Mouse (Mus musculus): ENCODE measurements at regions not wholly inside any gene's neighbourhood (a gene's known extent, or its start where the extent isn't known, plus 50 kb on each side); places are given as distances from the start of the nearest gene placed in this dataset.

DNA sequence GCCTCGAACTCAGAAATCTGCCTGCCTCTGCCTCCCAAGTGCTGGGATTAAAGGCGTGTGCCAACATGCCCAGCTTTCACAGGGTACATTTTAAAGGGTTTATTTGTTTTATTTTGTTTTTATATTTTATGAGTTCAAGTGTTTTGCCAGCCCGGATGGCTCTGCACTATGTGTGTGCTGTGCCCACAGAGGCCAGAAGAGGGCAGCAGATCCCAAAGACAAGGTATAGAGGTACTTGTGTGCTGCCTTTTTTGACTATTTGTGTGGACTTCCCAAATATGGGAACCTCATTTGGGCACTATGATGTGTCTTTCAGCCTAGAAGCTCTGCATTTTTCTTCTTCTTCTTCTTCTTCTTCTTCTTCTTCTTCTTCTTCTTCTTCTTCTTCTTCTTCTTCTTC is 176.4 kb upstream of the Azi2 start:
- DNase-seq = no peak

- no peak for DNase-seq
These were observed 177.0 kb upstream of the Azi2 start for GRCm38 (mm10) chr9:117863318-117863717.

DNA sequence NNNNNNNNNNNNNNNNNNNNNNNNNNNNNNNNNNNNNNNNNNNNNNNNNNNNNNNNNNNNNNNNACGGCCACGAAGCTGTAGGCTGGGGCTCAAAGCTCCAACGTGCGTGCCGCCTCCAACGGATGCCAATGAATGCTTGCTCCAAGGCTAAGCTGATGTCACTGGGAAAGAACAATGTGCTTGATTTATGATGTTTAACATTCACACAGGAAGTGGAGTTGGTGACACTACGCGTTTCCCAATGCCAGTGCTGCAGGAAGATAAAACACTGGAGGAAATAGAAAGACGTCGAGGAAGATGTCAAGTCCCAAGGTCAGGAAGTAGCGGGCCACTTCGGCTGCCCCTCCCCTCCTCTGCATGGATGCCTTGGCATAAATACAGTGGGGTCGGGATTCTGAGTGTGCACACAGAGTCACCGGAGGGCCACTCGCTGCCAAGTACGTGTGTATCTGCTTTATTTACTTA is 180.7 kb upstream of the Azi2 start:
- no peak for DNase-seq

GRCm38 (mm10) chr9:117843531-117843930 is 196.8 kb upstream of the Azi2 start:
- DNase-seq = no peak

GRCm38 (mm10) chr9:117836696-117837380 is 203.5 kb upstream of the Azi2 start:
- DNase-seq = no peak

DNA sequence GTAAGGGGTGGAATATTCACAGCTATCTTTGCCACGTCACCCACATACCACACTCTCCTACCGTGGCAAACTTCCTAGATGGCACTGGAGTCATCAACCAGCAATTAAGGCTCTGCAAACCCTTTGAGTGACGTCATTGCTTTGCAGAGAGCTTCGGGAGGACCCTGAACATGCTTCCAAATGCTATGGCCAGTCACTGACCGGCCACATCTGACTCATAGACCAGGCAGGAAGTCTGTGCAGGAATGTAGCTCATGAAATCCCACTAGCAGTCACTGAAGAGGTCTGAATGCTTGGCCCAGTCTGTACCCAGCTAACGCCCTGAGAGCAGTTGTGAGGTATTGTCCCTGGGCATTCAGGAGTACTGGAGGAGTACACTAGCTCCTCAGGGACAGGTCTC is 203.9 kb upstream of the Rbms3 start:
- no peak for DNase-seq

DNA sequence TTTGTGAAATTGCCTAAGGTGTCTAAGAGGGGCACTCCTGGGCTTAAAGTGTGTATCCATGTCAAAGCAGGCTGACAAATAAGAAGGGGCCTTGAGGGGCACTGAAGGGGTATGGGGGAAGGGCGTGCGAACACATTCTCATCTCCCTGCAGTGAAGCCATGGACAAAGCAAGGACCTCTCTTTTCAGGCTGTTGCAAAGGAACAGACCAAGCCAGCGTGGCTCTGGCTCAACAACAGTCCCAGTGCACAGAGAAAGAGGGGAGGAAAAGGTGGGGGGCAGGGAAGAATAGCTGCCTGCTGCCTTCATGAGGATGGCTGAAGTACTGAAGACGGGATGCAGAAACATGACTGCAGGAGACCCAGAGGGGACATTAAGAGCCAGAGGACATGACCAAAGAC is 184.9 kb upstream of the Rbms3 start:
- no peak for DNase-seq

DNA sequence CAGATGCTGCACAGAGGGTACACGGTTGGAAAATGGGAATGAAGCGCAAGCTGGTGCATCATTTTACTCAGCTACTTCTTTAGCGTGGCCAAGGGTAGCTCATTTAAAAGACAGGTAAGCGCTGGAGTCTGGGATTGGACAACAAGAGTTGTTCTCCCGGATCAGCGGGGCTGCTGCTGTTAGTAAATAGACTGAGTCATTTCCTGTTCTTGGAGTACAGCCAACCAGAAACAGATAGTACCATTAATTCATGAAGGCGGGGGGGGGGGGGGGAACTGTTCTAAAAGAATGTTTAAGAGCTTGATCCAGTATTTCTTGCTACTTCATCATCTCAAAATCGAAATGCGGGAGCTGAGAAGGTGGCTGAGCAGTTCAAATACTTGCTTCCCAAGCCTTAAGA is 183.5 kb upstream of the Rbms3 start:
- no peak for DNase-seq

DNA sequence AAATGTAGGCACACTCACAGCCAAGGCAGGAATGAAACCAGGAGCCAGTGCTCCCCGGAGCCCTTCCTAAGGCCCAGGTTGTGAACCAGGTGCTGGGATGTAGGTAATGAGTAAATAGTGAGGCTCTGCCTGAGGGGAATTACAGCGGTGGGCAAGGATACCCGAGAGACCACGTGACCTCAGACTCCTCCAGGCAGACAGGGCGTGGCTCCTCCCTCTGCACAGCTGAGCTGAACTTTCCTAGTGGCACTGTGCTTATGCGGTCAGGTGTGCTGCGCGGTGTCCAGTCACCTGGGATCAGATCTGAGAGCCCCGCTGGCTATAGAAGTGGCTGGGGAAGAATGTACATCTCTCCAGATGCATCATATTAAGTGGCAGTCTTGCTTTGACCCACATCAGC is 176.1 kb upstream of the Rbms3 start:
- DNase-seq = no peak

DNA sequence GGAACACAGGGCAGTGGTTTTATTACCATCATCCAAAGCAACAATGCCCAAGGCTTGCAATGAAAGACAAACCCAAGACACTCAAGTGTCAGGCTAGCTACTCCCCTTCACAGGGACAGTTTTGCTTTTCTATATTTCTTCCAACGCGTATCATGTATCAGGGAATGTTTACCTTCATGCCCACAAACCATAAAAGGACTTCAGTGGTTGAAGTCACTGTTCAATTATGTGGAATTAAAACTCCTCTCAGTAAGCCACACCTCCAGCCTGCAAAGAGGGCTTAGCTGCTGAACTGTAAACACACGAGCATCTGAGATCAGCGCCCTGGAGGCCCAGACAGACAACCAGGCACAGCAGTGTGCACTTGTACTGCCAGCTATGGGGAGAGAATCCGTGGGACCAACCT is 154.5 kb upstream of the Rbms3 start:
- DNase-seq = no peak

GRCm38 (mm10) chr9:117754651-117755050 is 124.9 kb upstream of the Rbms3 start:
- no peak for DNase-seq

- DNase-seq = no peak
These were observed 123.8 kb upstream of the Rbms3 start for GRCm38 (mm10) chr9:117753466-117753865.

- no peak for DNase-seq
These were observed 115.2 kb upstream of the Rbms3 start for GRCm38 (mm10) chr9:117744906-117745305.

DNA sequence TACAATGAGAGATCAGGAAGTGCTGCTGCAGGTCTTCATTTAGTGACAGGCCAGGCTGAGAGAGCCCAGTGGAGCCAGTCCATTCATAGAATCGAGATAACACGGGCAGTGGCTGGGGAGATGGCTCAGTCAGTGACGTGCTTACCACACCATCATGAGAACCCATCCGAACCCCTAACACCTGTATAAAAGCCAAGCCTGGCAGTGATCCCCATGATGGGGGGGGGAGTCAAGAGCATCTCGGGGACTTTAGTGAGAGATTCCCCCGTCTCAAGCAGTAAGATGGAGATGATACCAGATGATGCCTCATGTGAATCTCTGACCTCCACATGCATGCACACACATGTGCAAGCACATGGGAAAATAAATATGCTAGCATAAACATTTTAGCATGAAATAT is 99.7 kb upstream of the Rbms3 start:
- no peak for DNase-seq

GRCm38 (mm10) chr9:117720161-117720598 is 90.5 kb upstream of the Rbms3 start:
- no peak for DNase-seq

- no peak for DNase-seq
These were observed 87.6 kb upstream of the Rbms3 start for GRCm38 (mm10) chr9:117717346-117717745.

DNA sequence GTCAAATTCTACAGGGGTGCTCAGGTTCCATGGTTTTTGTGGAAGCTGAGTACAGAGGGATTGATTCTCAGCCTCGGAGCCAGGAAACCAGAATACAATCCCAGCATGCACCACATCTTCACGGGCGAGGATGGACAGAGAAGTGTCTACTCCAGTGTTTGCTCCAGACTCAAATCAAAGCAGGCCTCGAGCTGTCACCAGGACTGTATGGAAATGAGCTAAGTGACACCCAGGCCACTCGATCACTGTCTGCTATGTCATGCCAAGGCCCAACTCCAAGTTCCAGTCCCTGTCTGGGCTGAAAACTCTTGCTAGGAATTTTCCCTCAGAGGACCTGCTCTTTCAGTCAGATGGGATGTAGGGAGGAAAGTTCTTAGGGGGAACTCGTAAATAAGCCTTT is 86.8 kb upstream of the Rbms3 start:
- no peak for DNase-seq

GRCm38 (mm10) chr9:117714741-117715675 is 85.3 kb upstream of the Rbms3 start:
- no peak for DNase-seq

DNA sequence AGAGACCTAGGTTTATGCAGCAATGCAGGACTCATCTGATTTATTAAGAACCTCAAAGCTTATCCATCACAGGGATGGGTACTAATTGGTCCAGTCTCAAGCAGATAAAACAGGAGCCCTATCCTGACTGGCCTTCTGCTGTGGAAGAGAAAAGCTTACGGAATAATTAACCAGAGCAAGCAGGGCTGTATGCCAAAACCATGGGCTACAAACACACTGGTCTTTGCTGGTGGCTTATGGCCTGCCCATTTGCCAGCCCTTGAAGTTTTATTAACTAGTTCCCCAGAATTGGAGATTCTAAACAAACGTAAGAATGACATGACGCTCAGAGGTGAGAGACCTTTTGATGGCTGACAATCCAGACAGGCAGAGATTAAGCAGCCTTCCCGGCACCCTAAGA is 83.4 kb upstream of the Rbms3 start:
- no peak for DNase-seq

DNA sequence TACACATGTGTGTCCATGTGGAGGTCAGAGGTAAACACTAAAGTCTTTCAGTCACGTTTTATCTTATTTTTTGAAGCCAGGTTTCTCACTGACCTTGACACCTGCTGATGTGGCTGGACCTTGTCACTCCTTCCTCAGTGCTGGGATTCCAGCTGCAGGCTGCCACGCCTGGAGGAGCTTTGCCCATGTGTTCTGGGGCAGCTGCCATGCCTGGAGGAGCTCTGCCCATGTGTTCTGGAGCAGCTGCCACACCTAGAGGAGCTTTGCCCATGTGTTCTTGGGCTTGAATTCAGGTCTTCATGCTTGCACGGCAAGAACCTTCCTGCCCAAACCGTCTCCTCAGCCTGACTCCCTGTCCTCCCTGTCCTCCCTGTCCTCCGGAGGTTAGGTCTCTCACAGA is 82.1 kb upstream of the Rbms3 start:
- DNase-seq = no peak

DNA sequence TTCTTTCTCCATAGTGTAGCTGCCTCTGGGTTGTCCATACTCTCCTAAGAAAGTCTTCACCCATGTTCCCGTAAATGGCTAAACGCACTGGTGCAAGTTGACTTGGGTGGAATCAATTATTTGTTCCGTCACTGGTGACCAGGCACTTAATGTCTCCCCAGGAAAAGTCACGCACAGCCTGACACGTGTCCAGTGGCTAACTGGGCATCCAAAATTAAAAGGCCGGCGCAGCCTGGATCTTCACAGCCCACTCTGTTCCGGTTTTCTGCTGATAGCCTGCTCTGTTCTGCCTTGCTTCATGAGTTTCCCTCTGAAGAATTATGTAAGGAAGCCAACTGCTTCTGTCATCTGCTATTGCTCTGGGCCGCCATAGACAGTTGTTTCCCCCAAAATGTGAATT is 81.3 kb upstream of the Rbms3 start:
- DNase-seq = no peak

DNA sequence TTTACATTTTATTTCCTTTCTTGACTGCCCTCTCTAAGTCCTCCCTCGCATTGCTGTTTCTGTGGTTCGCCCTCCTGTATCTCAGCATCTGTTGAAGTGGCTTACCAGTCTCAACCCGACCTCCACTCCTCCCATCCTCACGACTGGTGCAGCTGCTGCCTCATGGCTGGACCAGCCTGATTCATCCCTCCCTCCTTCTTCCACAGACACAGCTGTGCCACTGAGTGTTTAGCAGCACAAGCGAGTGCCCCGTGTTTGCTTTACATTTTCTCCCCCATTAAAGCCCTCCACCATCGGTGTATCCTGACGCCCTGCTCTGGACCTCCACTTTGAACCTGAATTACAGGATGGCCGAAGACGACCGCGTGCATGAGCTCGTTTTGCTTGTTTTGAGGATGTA is 80.0 kb upstream of the Rbms3 start:
- DNase-seq = no peak

GRCm38 (mm10) chr9:117693001-117693400 is 63.3 kb upstream of the Rbms3 start:
- no peak for DNase-seq

- no peak for DNase-seq
These were observed 62.8 kb upstream of the Rbms3 start for GRCm38 (mm10) chr9:117692486-117692885.
